Mouse (Mus musculus) left cerebral cortex, adult 9 months (tissue): Measurements from ENCODE around the gene C2cd4d.
A peak's percentile ranks its signal among the peaks of the same experiment; 100 is the strongest.

Source experiments
- DNase-seq, 2 experiments: peaks; one replicate each; pipeline ENCODE4 v3.0.0; 2022; ENCODE audit warnings: low spot score in 2 of 2

The C2cd4d gene

GRCm38 (mm10) chr3:94362138-94362537, at the start of gene C2cd4d:
C2cd4d (plus strand) TSS chr3:94362438.
- no peak for DNase-seq

GRCm38 (mm10) chr3:94328681-94329080, 33.6 kb upstream of the C2cd4d start:
- no peak for DNase-seq

- DNase-seq = no peak
These were observed 27.8 kb upstream of the C2cd4d start for GRCm38 (mm10) chr3:94334442-94334841.

GRCm38 (mm10) chr3:94338522-94338921, 23.7 kb upstream of the C2cd4d start:
- DNase-seq = no peak

GRCm38 (mm10) chr3:94341959-94342422, 20.2 kb upstream of the C2cd4d start, which contains the start of gene Them5:
Them5 (plus strand) TSS chr3:94342099.
- no peak for DNase-seq

- DNase-seq = no peak
These were observed 19.7 kb upstream of the C2cd4d start for GRCm38 (mm10) chr3:94342552-94342951.

- DNase-seq = no peak
These were observed 18.1 kb upstream of the C2cd4d start for GRCm38 (mm10) chr3:94344182-94344581.

GRCm38 (mm10) chr3:94344897-94345296, 17.3 kb upstream of the C2cd4d start:
- DNase-seq = no peak

- DNase-seq = no peak
These were observed 14.1 kb upstream of the C2cd4d start for GRCm38 (mm10) chr3:94348146-94348545.

- DNase-seq = no peak
These were observed 1.4 kb upstream of the C2cd4d start for GRCm38 (mm10) chr3:94360812-94361211.

- DNase-seq = no peak
These were observed 1.3 kb downstream of the C2cd4d start for GRCm38 (mm10) chr3:94363291-94364153.

GRCm38 (mm10) chr3:94364154-94364526, 1.9 kb downstream of the C2cd4d start:
- no peak for DNase-seq

GRCm38 (mm10) chr3:94366761-94367160, 4.5 kb downstream of the C2cd4d start:
- peak; percentile 33 to 90 for DNase-seq

- DNase-seq = no peak
These were observed 5.3 kb downstream of the C2cd4d start for GRCm38 (mm10) chr3:94367511-94367910.

- DNase-seq = no peak
These were observed 6.4 kb downstream of the C2cd4d start for GRCm38 (mm10) chr3:94368631-94369030.

- DNase-seq = no peak
These were observed 7.5 kb downstream of the C2cd4d start for GRCm38 (mm10) chr3:94369709-94370108.

GRCm38 (mm10) chr3:94371637-94372036, 9.4 kb downstream of the C2cd4d start:
- no peak for DNase-seq

GRCm38 (mm10) chr3:94372038-94372437, 9.8 kb downstream of the C2cd4d start:
- DNase-seq = no peak

GRCm38 (mm10) chr3:94372641-94373040, 10.4 kb downstream of the C2cd4d start, which contains the start of gene Rorc:
Rorc (plus strand) TSS chr3:94372794.
- no peak for DNase-seq

- no peak for DNase-seq
These were observed 10.9 kb downstream of the C2cd4d start for GRCm38 (mm10) chr3:94373090-94373489.

GRCm38 (mm10) chr3:94373597-94374011, 11.4 kb downstream of the C2cd4d start:
- no peak for DNase-seq

GRCm38 (mm10) chr3:94374636-94375035, 12.4 kb downstream of the C2cd4d start:
- DNase-seq = no peak

GRCm38 (mm10) chr3:94375146-94375545, 12.9 kb downstream of the C2cd4d start:
- no peak for DNase-seq
